Mouse (Mus musculus) adrenal gland, adult 8-10 months (tissue): ENCODE results near the gene Arid4b. TPM values are rescaled to one million over a fixed set of nuclear protein-coding genes. Genes with fewer than 3 reads are reported as not detected.
"Not testable (repeated sequence)": the region's sequence is repeated elsewhere in the genome, so short reads cannot be mapped to it uniquely, and the experiment has no call there.

Source experiments
- DNase-seq: peaks from one replicate; pipeline ENCODE4 v3.0.0; 2022
- total RNA-seq, 4 experiments: library from RNA; stranded (reverse); gene quantifications; 2 replicates each; pipeline ENCODE4 v1.2.4; 2022

Gene Arid4b
- total RNA-seq = 10 to 100 TPM; 35.2 to 54.4 (median 42.0) TPM

- DNase-seq = peak; percentile 98
Measured at GRCm38 (mm10) chr13:14063013-14063941, at the start of gene Arid4b, which contains the start of gene Ggps1. TSS of gene Arid4b (plus strand) at chr13:14063232. TSS of gene Ggps1 (minus strand) at chr13:14063488.

- DNase-seq = no peak
Measured at GRCm38 (mm10) chr13:14014001-14014400, 49.0 kb upstream of the Arid4b start.

- DNase-seq = no peak
Measured at GRCm38 (mm10) chr13:14014540-14014939, 48.5 kb upstream of the Arid4b start.

- DNase-seq = no peak
Measured at GRCm38 (mm10) chr13:14015609-14016008, 47.4 kb upstream of the Arid4b start.

- no peak for DNase-seq
Measured at GRCm38 (mm10) chr13:14018283-14018682, 44.7 kb upstream of the Arid4b start.

- no peak for DNase-seq
Measured at GRCm38 (mm10) chr13:14018852-14019251, 44.2 kb upstream of the Arid4b start.

GRCm38 (mm10) chr13:14021417-14021816 lies 41.6 kb upstream of the Arid4b start:
- not testable (repeated sequence) for DNase-seq

- DNase-seq = no peak
Measured at GRCm38 (mm10) chr13:14025554-14025953, 37.5 kb upstream of the Arid4b start.

- no peak for DNase-seq
Measured at GRCm38 (mm10) chr13:14026154-14026820, 36.7 kb upstream of the Arid4b start.

- no peak for DNase-seq
Measured at GRCm38 (mm10) chr13:14033309-14034072, 29.5 kb upstream of the Arid4b start.

- no peak for DNase-seq
Measured at GRCm38 (mm10) chr13:14034073-14034348, 29.0 kb upstream of the Arid4b start.

- not testable (repeated sequence) for DNase-seq
Measured at GRCm38 (mm10) chr13:14035352-14035751, 27.7 kb upstream of the Arid4b start.

GRCm38 (mm10) chr13:14035875-14036630 lies 27.0 kb upstream of the Arid4b start:
- DNase-seq = peak; percentile 26

GRCm38 (mm10) chr13:14038911-14039291 lies 24.1 kb upstream of the Arid4b start:
- no peak for DNase-seq

- DNase-seq = peak; percentile 87
Measured at GRCm38 (mm10) chr13:14039292-14039965, 23.6 kb upstream of the Arid4b start, which contains the start of gene Tbce. TSS of gene Tbce (minus strand) at chr13:14039638.

GRCm38 (mm10) chr13:14040186-14040585 lies 22.8 kb upstream of the Arid4b start:
- DNase-seq = peak; percentile 13

- DNase-seq = no peak
Measured at GRCm38 (mm10) chr13:14043851-14044250, 19.2 kb upstream of the Arid4b start.

- no peak for DNase-seq
Measured at GRCm38 (mm10) chr13:14044521-14044920, 18.5 kb upstream of the Arid4b start.

- DNase-seq = no peak
Measured at GRCm38 (mm10) chr13:14049878-14050277, 13.2 kb upstream of the Arid4b start.

GRCm38 (mm10) chr13:14056801-14057200 lies 6.2 kb upstream of the Arid4b start:
- no peak for DNase-seq

- no peak for DNase-seq
Measured at GRCm38 (mm10) chr13:14059582-14059981, 3.5 kb upstream of the Arid4b start.
